ENCODE assay signal across 17 mouse cellular contexts in the genomic region with DNA sequence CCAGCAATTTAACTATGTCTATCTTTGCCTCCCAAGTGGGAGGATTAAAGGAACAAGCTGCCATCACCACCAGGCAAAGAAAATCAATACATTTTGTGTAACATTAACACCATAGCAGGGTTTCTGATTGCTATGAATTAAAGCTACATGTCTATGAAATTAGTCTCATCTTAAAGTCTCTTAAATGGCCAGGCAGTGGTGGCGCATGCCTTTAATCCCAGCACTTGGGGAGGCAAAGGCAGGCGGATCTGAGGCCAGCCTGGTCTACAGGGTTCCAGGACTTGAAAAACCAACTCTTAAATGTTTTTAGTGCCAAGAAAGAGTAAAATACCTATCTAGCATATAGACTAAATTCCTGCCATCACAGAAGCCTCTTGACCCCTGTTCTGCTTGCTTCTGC. TPM values are rescaled to one million over a fixed set of nuclear protein-coding genes. Genes with fewer than 3 reads are reported as not detected.
DNase-seq lines count a peak whose midpoint lies in the region; ATAC-seq and TF ChIP-seq lines count a peak whose summit lies in the region.
"Had no signal": no experiment of that assay in that cellular context is flagged by ENCODE, and none has a peak within 500 bp of the region (broad histone marks: within the 10 kb centered on the region; RNA-seq: fewer than 3 reads in every experiment).

No protein-coding gene starts in this region.

- no peaks in the 10 kb centered on the region for H3K79me2 ChIP-seq in heart, adult 2 months (replicated peaks; ENCODE audit: control insufficient read depth, insufficient read depth, low read length)
- peaks cover 23% of the 10 kb centered on the region for H3K79me2 ChIP-seq in myocyte (ENCODE audit: control insufficient read depth, insufficient read depth)

- H3K4me2 ChIP-seq in liver, embryonic 15.5 days: no peak overlapping the region
- no peak overlapping the region for H3K4me2 ChIP-seq in liver, embryonic 11.5 days
- no peak overlapping the region for H3K4me2 ChIP-seq in myocyte (ENCODE audit: low read depth)
- H3K4me2 ChIP-seq: forebrain, embryonic 15.5 days; hindbrain, embryonic 15.5 days; liver, embryonic 13.5 days had no signal

- H3K9me3 ChIP-seq in liver, embryonic 15.5 days (replicated peaks): no peaks in the 10 kb centered on the region
- H3K9me3 ChIP-seq in liver, embryonic 11.5 days (ENCODE audit: control insufficient read depth, low read length): no peaks in the 10 kb centered on the region
- H3K9me3 ChIP-seq: forebrain, embryonic 15.5 days; hindbrain, embryonic 15.5 days; liver, embryonic 13.5 days had no signal

- intact Hi-C loops in heart, adult 2 months (cut with DNase I): no loop called here
- intact Hi-C loops in left cerebral cortex, postnatal 14 days (cut with DNase I): no loop called here

- DNase-seq in heart, adult 2 months: no peak
- no peak for DNase-seq in heart, postnatal 4 days
- DNase-seq in liver, embryonic 11.5 days (ENCODE audit: low spot score): no peak
- peak; percentile 41 for DNase-seq in NIH3T3 (ENCODE audit: low read depth)
- DNase-seq in right cerebral cortex, postnatal 36 days (ENCODE audit: low spot score in 2 of 2): no peak
- no peak for DNase-seq in left cerebral cortex, postnatal 14 days (ENCODE audit: low spot score in 2 of 2)
- DNase-seq: cerebellum, adult 11 months; cerebellum, postnatal 10 days; gastrocnemius, postnatal 36 days; kidney, adult 9 months; kidney, postnatal 25 days; liver, embryonic 13.5 days; thymus, adult 2 months had no signal

- H3K4me1 ChIP-seq in heart, adult 2 months (ENCODE audit: control insufficient read depth, insufficient read depth, low read length): peaks cover 2% of the 10 kb centered on the region
- H3K4me1 ChIP-seq in liver, embryonic 15.5 days (replicated peaks): peaks cover 8% of the 10 kb centered on the region
- 0 out of 2 replicates have a peak, but pooled peaks cover 2% of the 10 kb centered on the region for H3K4me1 ChIP-seq in liver, embryonic 11.5 days (replicated peaks; ENCODE audit: control insufficient read depth, insufficient read depth, low read length)

- 93% methylated on average over 2 of the region's 2 CpGs for WGBS in heart, adult 2 months
- WGBS in liver, embryonic 15.5 days (ENCODE audit: insufficient replicate concordance): 80% methylated on average over 2 of the region's 2 CpGs
- 87% methylated on average over 2 of the region's 2 CpGs for WGBS in liver, embryonic 11.5 days

- H3K27me3 ChIP-seq in heart, adult 2 months (ENCODE audit: control insufficient read depth, insufficient read depth, low read length): no peaks in the 10 kb centered on the region
- no peaks in the 10 kb centered on the region for H3K27me3 ChIP-seq in liver, embryonic 15.5 days
- H3K27me3 ChIP-seq in liver, embryonic 11.5 days (replicated peaks; ENCODE audit: control insufficient read depth, insufficient read depth, low read length): no peaks in the 10 kb centered on the region
- H3K27me3 ChIP-seq in myocyte (ENCODE audit: control insufficient read depth, insufficient read depth, insufficient read length): no peaks in the 10 kb centered on the region
- H3K27me3 ChIP-seq: forebrain, embryonic 15.5 days; hindbrain, embryonic 15.5 days; liver, embryonic 13.5 days had no signal

- no peak for TF ChIP-seq EP300 in heart, adult 2 months (IDR thresholded peaks at IDR 0.05; ENCODE audit: insufficient read depth, low read depth, low read length)

- ATAC-seq in liver, embryonic 15.5 days (ENCODE audit: insufficient read depth): no peak
- ATAC-seq in liver, embryonic 11.5 days (replicated peaks; ENCODE audit: low FRiP score): no peak

- H3K36me3 ChIP-seq in heart, adult 2 months (ENCODE audit: control insufficient read depth, insufficient read depth, low read length): peaks cover 54% of the 10 kb centered on the region
- H3K36me3 ChIP-seq in liver, embryonic 15.5 days (replicated peaks): peaks cover 96% of the 10 kb centered on the region
- peaks cover 36% of the 10 kb centered on the region for H3K36me3 ChIP-seq in liver, embryonic 11.5 days (ENCODE audit: control insufficient read depth, insufficient read depth, low read length)
- peaks cover 61% of the 10 kb centered on the region for H3K36me3 ChIP-seq in myocyte (ENCODE audit: control insufficient read depth, insufficient read depth)

- no peak overlapping the region for H3K9ac ChIP-seq in heart, adult 2 months (ENCODE audit: low read depth, low read length)
- H3K9ac ChIP-seq in liver, embryonic 15.5 days: no peak overlapping the region
- H3K9ac ChIP-seq in liver, embryonic 11.5 days (ENCODE audit: low read depth, low read length): no peak overlapping the region
- H3K9ac ChIP-seq: forebrain, embryonic 15.5 days; hindbrain, embryonic 15.5 days; liver, embryonic 13.5 days had no signal

- TF ChIP-seq POLR2A in heart, adult 2 months (IDR thresholded peaks at IDR 0.05; ENCODE audit: insufficient read depth, low read depth, low read length): peak; percentile 29; the same call in 1 of the 2 replicates
- no peak for TF ChIP-seq POLR2A in myocyte (IDR thresholded peaks at IDR 0.05; ENCODE audit: insufficient read length, low read depth)

- no peak for TF ChIP-seq CTCF in heart, adult 2 months (IDR thresholded peaks at IDR 0.05)

- no peak overlapping the region for H3K4me3 ChIP-seq in heart, adult 2 months
- no peak overlapping the region for H3K4me3 ChIP-seq in liver, embryonic 15.5 days (replicated peaks)
- no peak overlapping the region for H3K4me3 ChIP-seq in liver, embryonic 11.5 days (ENCODE audit: low read depth, low read length)
- H3K4me3 ChIP-seq in myocyte: no peak overlapping the region
- H3K4me3 ChIP-seq: forebrain, embryonic 15.5 days; hindbrain, embryonic 15.5 days; liver, embryonic 13.5 days had no signal

- no peak overlapping the region for H3K27ac ChIP-seq in heart, adult 2 months
- 0 out of 2 replicates have a peak overlapping the region, but pooled peaks have one; percentile 2 for H3K27ac ChIP-seq in liver, embryonic 15.5 days (replicated peaks)
- no peak overlapping the region for H3K27ac ChIP-seq in liver, embryonic 11.5 days (ENCODE audit: low read depth, low read length)
- H3K27ac ChIP-seq: hindbrain, embryonic 15.5 days had no signal

- H3ac ChIP-seq in myocyte (ENCODE audit: control insufficient read depth, insufficient read length): no peak overlapping the region

TF ChIP-seq in myocyte, 11 proteins besides CTCF, POLR2A, EP300 and RAD21:
- TF ChIP-seq TCF3 (IDR thresholded peaks at IDR 0.05; ENCODE audit: insufficient read length, low read depth): no peak
- TF ChIP-seq POLR2AphosphoS2 (IDR thresholded peaks at IDR 0.05; ENCODE audit: insufficient read length, low read depth): peak; percentile 26

RNA-seq across cellular contexts. Expression of gene Mat2a, which starts 7.2 kb away (rescaled TPM):
- 100 to 1,000 TPM; 129 to 151 TPM for total RNA-seq in heart, adult 2 months (2021)
- polyA plus RNA-seq in heart, adult 2 months (2012; rRNA removed): 93.0 and 162 TPM in 2 replicates
- total RNA-seq in heart, postnatal 4 days (2021): 100 to 1,000 TPM; 239 to 255 TPM
- 136 and 143 TPM in 2 replicates for polyA plus RNA-seq in liver, embryonic 15.5 days (2015; fragmentation: Nextera tagmentation; extraction: Ambion mirVana)
- polyA plus RNA-seq in liver, embryonic 11.5 days (2014; fragmentation: Nextera tagmentation; extraction: Ambion mirVana): 426 and 477 TPM in 2 replicates
- 142 TPM for polyA plus RNA-seq in myocyte (2012; fragmentation: generic; extraction: Trizol)
- total RNA-seq in left cerebral cortex, postnatal 14 days (2021): 100 to 1,000 TPM; 170 to 173 TPM

RNA-seq across cellular contexts. Expression of gene Ggcx, which starts 18.0 kb away (rescaled TPM):
- total RNA-seq in heart, adult 2 months (2021): 10 to 100 TPM; 30.4 to 32.5 TPM
- polyA plus RNA-seq in heart, adult 2 months (2012; rRNA removed): 19.3 and 26.1 TPM in 2 replicates
- 10 to 100 TPM; 26.8 to 28.2 TPM for total RNA-seq in heart, postnatal 4 days (2021)
- polyA plus RNA-seq in liver, embryonic 15.5 days (2015; fragmentation: Nextera tagmentation; extraction: Ambion mirVana): 27.5 and 29.8 TPM in 2 replicates
- 24.1 and 26.9 TPM in 2 replicates for polyA plus RNA-seq in liver, embryonic 11.5 days (2014; fragmentation: Nextera tagmentation; extraction: Ambion mirVana)
- polyA plus RNA-seq in myocyte (2012; fragmentation: generic; extraction: Trizol): 17.5 TPM
- 10 to 100 TPM; 22.3 to 23.1 TPM for total RNA-seq in left cerebral cortex, postnatal 14 days (2021)

RNA-seq across cellular contexts. Expression of gene Vamp8, which starts 41.6 kb away (rescaled TPM):
- 10 to 100 TPM; 69.3 to 78.8 TPM for total RNA-seq in heart, adult 2 months (2021)
- 85.6 and 112 TPM in 2 replicates for polyA plus RNA-seq in heart, adult 2 months (2012; rRNA removed)
- 100 to 1,000 TPM; 105 to 121 TPM for total RNA-seq in heart, postnatal 4 days (2021)
- polyA plus RNA-seq in liver, embryonic 15.5 days (2015; fragmentation: Nextera tagmentation; extraction: Ambion mirVana): 239 and 242 TPM in 2 replicates
- 265 and 274 TPM in 2 replicates for polyA plus RNA-seq in liver, embryonic 11.5 days (2014; fragmentation: Nextera tagmentation; extraction: Ambion mirVana)
- polyA plus RNA-seq in myocyte (2012; fragmentation: generic; extraction: Trizol): 107 TPM
- total RNA-seq in left cerebral cortex, postnatal 14 days (2021): 10 to 100 TPM in 1 of 2 experiments, 1 to 10 TPM in 1; 9.6 to 11.0 TPM

RNA-seq across cellular contexts. Expression of gene Vamp5, which starts 51.9 kb away (rescaled TPM):
- 10 to 100 TPM; 49.3 to 58.3 TPM for total RNA-seq in heart, adult 2 months (2021)
- polyA plus RNA-seq in heart, adult 2 months (2012; rRNA removed): 99.6 and 116 TPM in 2 replicates
- total RNA-seq in heart, postnatal 4 days (2021): 10 to 100 TPM; 33.4 to 36.0 TPM
- polyA plus RNA-seq in liver, embryonic 15.5 days (2015; fragmentation: Nextera tagmentation; extraction: Ambion mirVana): 66.2 and 67.1 TPM in 2 replicates
- polyA plus RNA-seq in liver, embryonic 11.5 days (2014; fragmentation: Nextera tagmentation; extraction: Ambion mirVana): 164 and 181 TPM in 2 replicates
- polyA plus RNA-seq in myocyte (2012; fragmentation: generic; extraction: Trizol): 544 TPM
- total RNA-seq in left cerebral cortex, postnatal 14 days (2021): 1 to 10 TPM; 4.2 to 7.1 TPM
